24 mouse cellular contexts compared by ENCODE assay signal in the genomic region with DNA sequence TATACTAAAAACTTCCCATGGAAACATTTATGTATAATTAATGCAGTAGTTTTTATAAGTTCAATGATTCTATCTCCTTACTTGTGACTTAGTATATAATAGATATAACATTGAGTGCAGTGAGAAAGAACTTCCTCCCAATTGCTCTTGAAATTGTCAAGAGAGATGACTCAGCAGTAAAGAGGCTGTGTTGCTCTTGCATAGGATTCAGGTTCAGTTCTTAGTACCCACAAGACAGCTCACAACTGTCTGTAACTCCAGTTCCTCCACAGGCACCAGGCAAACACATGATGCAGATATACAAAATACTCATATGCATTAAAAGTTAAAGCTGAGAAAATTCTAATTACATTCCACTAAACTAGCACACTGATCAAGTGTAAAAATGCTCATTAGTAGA. TPM values are rescaled to one million over a fixed set of nuclear protein-coding genes. Genes with fewer than 3 reads are reported as not detected.
DNase-seq lines count a peak whose midpoint lies in the region; ATAC-seq and TF ChIP-seq lines count a peak whose summit lies in the region.
"Had no signal": no experiment of that assay in that cellular context is flagged by ENCODE, and none has a peak within 500 bp of the region (broad histone marks: within the 10 kb centered on the region; RNA-seq: fewer than 3 reads in every experiment).

No protein-coding gene starts in this region.

- peaks cover 34% of the 10 kb centered on the region for H3K36me3 ChIP-seq in liver, adult 2 months (ENCODE audit: control insufficient read depth, insufficient read depth, low read length)
- peaks cover 65% of the 10 kb centered on the region for H3K36me3 ChIP-seq in liver, embryonic 15.5 days (replicated peaks)

- no peak for TF ChIP-seq POLR2A in liver, adult 2 months (IDR thresholded peaks at IDR 0.05; ENCODE audit: extremely low read depth, insufficient read depth, low read length)

- H3K9ac ChIP-seq in liver, adult 2 months (ENCODE audit: low read depth, low read length), result no peak overlapping the region
- no peak overlapping the region for H3K9ac ChIP-seq in liver, embryonic 15.5 days
- H3K9ac ChIP-seq: forebrain, embryonic 13.5 days; kidney, embryonic 15.5 days; limb, embryonic 12.5 days; lung, embryonic 15.5 days; midbrain, embryonic 15.5 days; neural tube, embryonic 15.5 days; stomach, embryonic 15.5 days had no signal

- H3K9me3 ChIP-seq in liver, embryonic 15.5 days (replicated peaks), result no peaks in the 10 kb centered on the region
- H3K9me3 ChIP-seq: forebrain, embryonic 13.5 days; kidney, embryonic 15.5 days; limb, embryonic 12.5 days; lung, embryonic 15.5 days; megakaryocyte, embryonic 14.5 days; midbrain, embryonic 15.5 days; neural tube, embryonic 15.5 days; stomach, embryonic 15.5 days had no signal

- peak; percentile 28 for DNase-seq in liver, adult 2 months (ENCODE audit: extremely low read depth, low read depth, low spot score)
- DNase-seq in liver, result no peak
- DNase-seq in cerebellum, adult 11 months, result no peak
- DNase-seq in ovary, postnatal 10 days (ENCODE audit: low spot score), result no peak
- no peak for DNase-seq in natural killer cell, adult 2 months (ENCODE audit: low spot score in 2 of 2)
- DNase-seq: adrenal gland, postnatal 25 days; B cell, adult 2 months; cerebellum, adult 18-20 months; cerebellum, postnatal 36 days; heart, adult 2 months; heart, postnatal 4 days; thymus, postnatal 14 days had no signal

- H3K4me1 ChIP-seq in liver, adult 2 months (ENCODE audit: control insufficient read depth, insufficient read depth, low read length), result peaks cover 8% of the 10 kb centered on the region; the same call in 1 of the 2 replicates
- H3K4me1 ChIP-seq in liver, embryonic 15.5 days (replicated peaks), result peaks cover 42% of the 10 kb centered on the region
- H3K4me1 ChIP-seq: forebrain, embryonic 13.5 days; kidney, embryonic 15.5 days; limb, embryonic 12.5 days; midbrain, embryonic 15.5 days; neural tube, embryonic 15.5 days; stomach, embryonic 15.5 days had no signal

- ATAC-seq in common myeloid progenitor, adult 5-6 weeks (replicated peaks; ENCODE audit: low read depth, poor library complexity, severe bottlenecking), result 0 out of 2 replicates have a peak, but pooled peaks have one; percentile 42
- ATAC-seq in liver, embryonic 15.5 days (ENCODE audit: insufficient read depth), result peak; percentile 65
- ATAC-seq: forebrain, embryonic 13.5 days; hindbrain, embryonic 16.5 days; midbrain, embryonic 15.5 days had no signal

- no peak overlapping the region for H3K4me3 ChIP-seq in liver, adult 2 months (ENCODE audit: insufficient read depth, low read depth, low read length)
- no peak overlapping the region for H3K4me3 ChIP-seq in liver, embryonic 15.5 days (replicated peaks)
- H3K4me3 ChIP-seq: forebrain, embryonic 13.5 days; heart, adult 2 months; kidney, embryonic 15.5 days; limb, embryonic 12.5 days; lung, embryonic 15.5 days; megakaryocyte, embryonic 14.5 days; midbrain, embryonic 15.5 days; myocyte; neural tube, embryonic 15.5 days; stomach, embryonic 15.5 days had no signal

- no peak overlapping the region for H3K27ac ChIP-seq in liver, adult 2 months (replicated peaks; ENCODE audit: insufficient read depth, low read depth, low read length)
- H3K27ac ChIP-seq in liver, embryonic 15.5 days (replicated peaks), result peak overlapping the region; percentile 72
- H3K27ac ChIP-seq: forebrain, embryonic 13.5 days; heart, adult 2 months; kidney, embryonic 15.5 days; limb, embryonic 12.5 days; lung, embryonic 15.5 days; midbrain, embryonic 15.5 days; neural tube, embryonic 15.5 days; stomach, embryonic 15.5 days had no signal

- no peak for TF ChIP-seq CTCF in liver, adult 2 months (IDR thresholded peaks at IDR 0.05; ENCODE audit: low read depth, low read length)

- H3K4me2 ChIP-seq in liver, embryonic 15.5 days, result no peak overlapping the region
- H3K4me2 ChIP-seq: forebrain, embryonic 13.5 days; kidney, embryonic 15.5 days; limb, embryonic 12.5 days; lung, embryonic 15.5 days; midbrain, embryonic 15.5 days; neural tube, embryonic 15.5 days; stomach, embryonic 15.5 days had no signal

- H3K27me3 ChIP-seq in liver, adult 2 months (ENCODE audit: control insufficient read depth, insufficient read depth, low read length), result no peaks in the 10 kb centered on the region
- H3K27me3 ChIP-seq in liver, embryonic 15.5 days, result no peaks in the 10 kb centered on the region
- H3K27me3 ChIP-seq: forebrain, embryonic 13.5 days; kidney, embryonic 15.5 days; limb, embryonic 12.5 days; lung, embryonic 15.5 days; megakaryocyte, embryonic 14.5 days; midbrain, embryonic 15.5 days; neural tube, embryonic 15.5 days; stomach, embryonic 15.5 days had no signal

- H3K79me2 ChIP-seq in liver, adult 2 months (ENCODE audit: control insufficient read depth, insufficient read depth, low read length), result no peaks in the 10 kb centered on the region; the same call in 1 of the 2 replicates

RNA-seq across cellular contexts. Expression of a gene that starts 25.8 kb away (rescaled TPM):
- 91.9 and 93.6 TPM in 2 replicates for total RNA-seq in liver, adult 2 months (2014; rRNA removed)
- polyA plus RNA-seq in liver, adult 2 months (2012; rRNA removed), result 37.8 and 43.6 TPM in 2 replicates
- 134 and 157 TPM in 2 replicates for total RNA-seq in common myeloid progenitor, adult 5-6 weeks (2017)
- 80.8 and 81.0 TPM in 2 replicates for polyA plus RNA-seq in liver, embryonic 15.5 days (2015; fragmentation: Nextera tagmentation; extraction: Ambion mirVana)

RNA-seq across cellular contexts. Expression of a gene that starts 25.9 kb away (rescaled TPM):
- 8.1 and 9.2 TPM in 2 replicates for total RNA-seq in liver, adult 2 months (2014; rRNA removed)
- 5.0 and 5.2 TPM in 2 replicates for polyA plus RNA-seq in liver, adult 2 months (2012; rRNA removed)
- 29.6 and 34.2 TPM in 2 replicates for total RNA-seq in common myeloid progenitor, adult 5-6 weeks (2017)
- polyA plus RNA-seq in liver, embryonic 15.5 days (2015; fragmentation: Nextera tagmentation; extraction: Ambion mirVana), result 14.3 and 15.0 TPM in 2 replicates
